Mouse (Mus musculus) liver, embryonic 12.5 days (tissue): ENCODE results near the gene Gm29609. TPM values are rescaled to one million over a fixed set of nuclear protein-coding genes. Genes with fewer than 3 reads are reported as not detected.

Experiments used
- ATAC-seq: fragments of 200-750 bp; cut with Nextera tagmentation; 2 replicates; pipeline ENCODE4 v1.8.0; 2017; ENCODE audit warnings: moderate number of reproducible peaks, mild to moderate bottlenecking, moderate library complexity
- H3K27ac ChIP-seq: fragments of 300-500 bp; sonication (generic); 2 replicates; pipeline ENCODE4 v1.5.1; 2016; ENCODE audit warnings: mild to moderate bottlenecking
- H3K27me3 ChIP-seq: fragments of 300-500 bp; sonication (generic); replicated peaks from 2 replicates; pipeline ENCODE4 v1.6.1; 2016; ENCODE audit warnings: mild to moderate bottlenecking, moderate library complexity
- H3K36me3 ChIP-seq: fragments of 300-500 bp; sonication (generic); 2 replicates; pipeline ENCODE4 v1.6.1; 2016; ENCODE audit warnings: mild to moderate bottlenecking, moderate library complexity
- H3K4me1 ChIP-seq: fragments of 300-500 bp; sonication (generic); 2 replicates; pipeline ENCODE4 v1.6.1; 2016
- H3K4me2 ChIP-seq: fragments of 300-500 bp; sonication (generic); 2 replicates; pipeline ENCODE4 v1.6.1; 2016; ENCODE audit warnings: mild to moderate bottlenecking, moderate library complexity
- H3K4me3 ChIP-seq: fragments of 300-500 bp; sonication (generic); 2 replicates; pipeline ENCODE4 v1.5.1; 2016; ENCODE audit warnings: mild to moderate bottlenecking, moderate library complexity
- H3K9ac ChIP-seq: fragments of 300-500 bp; sonication (generic); 2 replicates; pipeline ENCODE4 v1.6.1; 2016; ENCODE audit warnings: mild to moderate bottlenecking, moderate library complexity
- H3K9me3 ChIP-seq: fragments of 300-500 bp; sonication (generic); replicated peaks from 2 replicates; pipeline ENCODE4 v1.6.1; 2016; ENCODE audit warnings: mild to moderate bottlenecking, moderate library complexity
- WGBS: fragments of 180-500 bp; shearing (Covaris S2); methylation state at CpG from one replicate; pipeline ENCODE4 v1.1.7; 2016; ENCODE audit not compliant: insufficient replicate concordance; 5-methylcytosine and 5-hydroxymethylcytosine counted together
- polyA plus RNA-seq: library from polyadenylated mRNA; unstranded; fragments of >200 nt; fragmentation: Nextera tagmentation; extraction: Ambion mirVana; gene quantifications from 2 replicates; pipeline ENCODE4 v1.2.1, GENCODE M21; 2016

Gene Gm29609
- polyA plus RNA-seq, 1 experiment from 2014 or later = 1.3 TPM

GRCm38 (mm10) chr5:31203866-31204265 is 24.2 kb upstream of the Gm29609 start:
- WGBS = 82% methylated on average over 2 of the region's 2 CpGs
- no peak for ATAC-seq
- Histone ChIP-seq H3K27ac (0 out of 2 replicates have a peak overlapping the region, but pooled peaks have one; percentile 87), H3K4me1 (peaks cover 36% of the 10 kb centered on the region), H3K4me3 (no peak overlapping the region), H3K27me3 (no peaks in the 10 kb centered on the region), H3K9me3 (peaks cover 5% of the 10 kb centered on the region), H3K36me3 (peaks cover 85% of the 10 kb centered on the region), H3K4me2 (no peak overlapping the region), H3K9ac (no peak overlapping the region)

DNA sequence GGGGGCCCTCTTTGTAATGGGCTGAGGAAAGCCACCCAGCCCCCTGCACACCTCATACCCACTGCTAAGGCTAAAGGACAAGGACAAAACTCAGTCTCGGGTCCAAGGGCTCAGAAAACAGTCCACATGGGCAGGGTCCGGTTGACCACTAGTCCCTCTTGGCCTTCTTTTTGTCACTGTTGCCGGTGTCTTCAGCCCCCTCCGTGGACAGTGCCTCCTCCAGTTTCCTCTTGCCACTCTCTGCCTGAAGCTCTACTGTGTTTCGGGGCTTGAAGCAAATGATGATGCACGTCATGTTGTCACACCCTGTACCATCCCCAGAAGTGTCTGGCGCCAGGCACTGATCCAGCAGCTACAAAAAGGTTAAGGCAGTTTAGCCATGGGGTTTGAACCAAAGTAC is 23.2 kb upstream of the Gm29609 start:
- Histone ChIP-seq H3K27ac (peak overlapping the region; percentile 87), H3K9me3 (peaks cover 5% of the 10 kb centered on the region), H3K27me3 (no peaks in the 10 kb centered on the region), H3K9ac (peak overlapping the region; percentile 68; the same call in 1 of the 2 replicates), H3K4me3 (peak overlapping the region; percentile 80), H3K4me1 (peaks cover 36% of the 10 kb centered on the region), H3K4me2 (peak overlapping the region; percentile 89), H3K36me3 (peaks cover 85% of the 10 kb centered on the region)
- no peak for ATAC-seq
- WGBS = 79% methylated on average over 7 of the region's 7 CpGs

- H3K4me3 ChIP-seq = peak within 1 kb of the TSS; percentile 80
- ATAC-seq = peak; percentile 95
- peak within 1 kb of the TSS; percentile 89 for H3K4me2 ChIP-seq
Measured at GRCm38 (mm10) chr5:31201742-31202590, 22.3 kb upstream of the Gm29609 start, which contains the start of gene Zfp513. TSS of gene Zfp513 (minus strand) at chr5:31202303.

GRCm38 (mm10) chr5:31201042-31201741 is 21.5 kb upstream of the Gm29609 start:
- Histone ChIP-seq H3K4me1 (peaks cover 36% of the 10 kb centered on the region), H3K4me3 (peak overlapping the region; percentile 80), H3K36me3 (peaks cover 85% of the 10 kb centered on the region), H3K27me3 (no peaks in the 10 kb centered on the region), H3K9me3 (peaks cover 5% of the 10 kb centered on the region), H3K9ac (peak overlapping the region; percentile 81), H3K27ac (peak overlapping the region; percentile 80), H3K4me2 (peak overlapping the region; percentile 89)
- ATAC-seq = no peak
- WGBS = 19% methylated on average over 13 of the region's 13 CpGs

More at GRCm38 (mm10) chr5:31201742-31202590, 22.3 kb upstream of the Gm29609 start, which contains the start of gene Zfp513:
- peaks cover 85% of the 10 kb centered on the region for H3K36me3 ChIP-seq
- peak within 1 kb of the TSS; percentile 87 for H3K27ac ChIP-seq
- H3K4me1 ChIP-seq = peaks cover 36% of the 10 kb centered on the region
- H3K9ac ChIP-seq = peak within 1 kb of the TSS; percentile 81
- H3K27me3 ChIP-seq = no peaks in the 10 kb centered on the region
- under 1% methylated on average over 53 of the region's 53 CpGs for WGBS
- peaks cover 5% of the 10 kb centered on the region for H3K9me3 ChIP-seq

DNA sequence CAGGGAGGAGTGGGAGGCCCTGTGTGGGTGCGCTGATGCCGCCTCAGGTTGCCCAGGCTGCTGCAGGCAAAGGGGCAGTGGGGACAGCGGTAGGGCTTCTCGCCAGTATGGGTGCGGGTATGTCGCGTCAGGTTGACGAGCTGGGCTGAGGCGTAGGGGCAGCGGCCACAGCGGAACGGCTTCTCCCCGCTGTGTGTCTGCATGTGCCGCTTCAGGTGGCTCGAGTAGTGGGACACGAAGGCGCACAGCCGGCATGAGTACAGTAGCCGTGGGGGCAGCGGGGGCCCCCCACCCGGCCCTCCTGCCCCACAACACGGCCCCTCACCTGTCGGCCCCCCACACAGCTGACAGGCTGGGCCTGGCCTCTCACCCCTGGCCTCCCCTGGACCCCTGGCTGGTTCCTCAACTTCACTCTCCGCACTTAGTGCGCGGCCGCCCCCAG is 20.6 kb upstream of the Gm29609 start:
- H3K9ac ChIP-seq = no peak overlapping the region; the same call in 1 of the 2 replicates
- H3K4me3 ChIP-seq = peak overlapping the region; percentile 80
- peak overlapping the region; percentile 89 for H3K4me2 ChIP-seq
- peak overlapping the region; percentile 5; the same call in 1 of the 2 replicates for H3K27ac ChIP-seq
- 84% methylated on average over 27 of the region's 27 CpGs for WGBS
- H3K9me3 ChIP-seq = peaks cover 5% of the 10 kb centered on the region
- peaks cover 85% of the 10 kb centered on the region for H3K36me3 ChIP-seq
- no peaks in the 10 kb centered on the region for H3K27me3 ChIP-seq
- ATAC-seq = no peak
- peaks cover 36% of the 10 kb centered on the region for H3K4me1 ChIP-seq

DNA sequence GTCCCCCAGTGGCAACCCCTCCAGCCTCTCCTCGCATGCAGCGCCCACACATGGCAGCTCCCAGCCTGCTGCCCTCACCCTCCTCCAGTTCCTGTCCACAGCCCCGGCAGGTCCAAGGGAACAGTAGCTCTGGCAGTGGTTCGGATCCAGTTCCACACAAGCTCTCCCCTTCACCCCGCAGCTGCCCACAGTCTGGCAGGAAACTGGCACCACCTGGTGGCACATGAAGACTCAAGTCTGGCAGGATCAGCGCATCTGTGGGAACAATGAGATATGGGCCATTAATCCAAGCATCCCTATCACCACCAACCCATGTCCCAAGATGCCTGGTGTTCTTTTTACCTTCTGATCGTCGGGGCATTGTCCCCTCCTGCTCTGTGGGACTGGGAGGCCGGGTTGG is 20.2 kb upstream of the Gm29609 start:
- no peak for ATAC-seq
- WGBS = 82% methylated on average over 9 of the region's 9 CpGs
- H3K27ac ChIP-seq = 0 out of 2 replicates have a peak overlapping the region, but pooled peaks have one; percentile 17
- no peak overlapping the region; the same call in 1 of the 2 replicates for H3K9ac ChIP-seq
- peak overlapping the region; percentile 80; the same call in 1 of the 2 replicates for H3K4me3 ChIP-seq
- peaks cover 40% of the 10 kb centered on the region for H3K4me1 ChIP-seq
- 0 out of 2 replicates have a peak overlapping the region, but pooled peaks have one; percentile 89 for H3K4me2 ChIP-seq
- no peaks in the 10 kb centered on the region for H3K27me3 ChIP-seq
- H3K36me3 ChIP-seq = peaks cover 85% of the 10 kb centered on the region
- H3K9me3 ChIP-seq = peaks cover 5% of the 10 kb centered on the region

GRCm38 (mm10) chr5:31199321-31199892 is 19.7 kb upstream of the Gm29609 start:
- H3K9ac ChIP-seq = no peak overlapping the region
- no peak overlapping the region for H3K4me3 ChIP-seq
- 0 out of 2 replicates have a peak overlapping the region, but pooled peaks have one; percentile 17 for H3K27ac ChIP-seq
- H3K4me2 ChIP-seq = no peak overlapping the region
- peaks cover 85% of the 10 kb centered on the region for H3K36me3 ChIP-seq
- peaks cover 45% of the 10 kb centered on the region for H3K4me1 ChIP-seq
- WGBS = 92% methylated on average over 19 of the region's 19 CpGs
- ATAC-seq = no peak
- H3K9me3 ChIP-seq = peaks cover 5% of the 10 kb centered on the region
- no peaks in the 10 kb centered on the region for H3K27me3 ChIP-seq

DNA sequence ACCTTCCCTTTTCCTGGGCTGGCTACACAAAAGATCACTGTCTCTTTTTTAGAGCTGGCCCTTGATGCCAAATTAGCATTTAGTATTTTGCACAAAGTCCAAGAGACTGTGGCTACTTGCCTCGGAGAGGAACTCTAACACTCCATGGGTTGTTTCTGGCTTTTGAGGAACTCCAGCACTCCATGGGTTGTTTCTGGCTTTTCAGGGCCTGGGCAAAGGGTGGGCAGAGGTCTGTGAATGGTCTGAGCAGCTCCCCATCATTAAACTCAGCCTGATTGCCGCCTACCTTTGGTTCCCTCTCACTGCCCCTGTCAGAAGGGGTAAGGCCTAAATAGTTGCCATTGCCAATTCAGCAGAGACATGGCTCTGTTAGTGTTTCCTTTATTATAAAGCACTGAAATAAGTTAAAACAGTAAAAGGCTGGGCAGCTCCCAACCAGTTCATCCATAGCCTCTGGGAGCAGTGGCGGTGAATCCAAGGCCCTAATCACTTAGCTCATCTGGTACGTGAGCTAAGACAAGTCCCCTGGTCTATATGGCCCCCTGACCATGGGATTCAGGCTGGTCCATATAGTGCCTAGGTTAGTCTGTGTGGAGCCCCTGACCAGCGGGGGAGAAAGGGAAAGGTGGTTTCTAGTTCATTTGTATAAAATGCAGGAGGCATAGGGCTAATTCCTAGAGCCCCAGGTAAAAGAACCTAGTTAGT is 19.1 kb upstream of the Gm29609 start:
- H3K36me3 ChIP-seq = peaks cover 79% of the 10 kb centered on the region
- peaks cover 5% of the 10 kb centered on the region for H3K9me3 ChIP-seq
- H3K9ac ChIP-seq = no peak overlapping the region
- H3K4me2 ChIP-seq = no peak overlapping the region
- H3K4me1 ChIP-seq = peaks cover 51% of the 10 kb centered on the region
- no peak overlapping the region for H3K27ac ChIP-seq
- H3K27me3 ChIP-seq = no peaks in the 10 kb centered on the region
- H3K4me3 ChIP-seq = no peak overlapping the region
- ATAC-seq = no peak
- WGBS = 82% methylated on average over 5 of the region's 5 CpGs

DNA sequence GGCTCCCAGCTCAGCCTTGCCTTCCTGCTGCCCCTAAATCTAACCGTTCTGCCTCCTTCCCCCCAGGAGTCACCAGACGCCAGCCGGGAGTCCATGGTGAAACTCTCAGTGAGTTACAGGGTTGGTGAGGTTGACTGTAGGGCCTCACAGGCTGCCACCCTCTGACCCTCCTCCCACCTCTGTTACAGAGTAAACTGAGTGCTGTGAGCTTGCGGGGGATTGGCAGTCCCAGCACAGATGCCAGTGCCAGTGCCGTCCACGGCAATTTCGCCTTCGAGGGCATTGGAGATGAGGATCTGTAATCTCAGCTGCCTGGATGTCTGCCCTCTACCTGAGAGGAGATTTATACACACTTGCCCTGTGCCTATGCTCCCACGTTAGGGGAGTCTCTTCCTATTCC is 18.5 kb upstream of the Gm29609 start:
- ATAC-seq = no peak
- H3K36me3 ChIP-seq = peaks cover 73% of the 10 kb centered on the region
- 83% methylated on average over 9 of the region's 9 CpGs for WGBS
- H3K27ac ChIP-seq = no peak overlapping the region
- H3K4me3 ChIP-seq = no peak overlapping the region
- H3K27me3 ChIP-seq = no peaks in the 10 kb centered on the region
- peaks cover 51% of the 10 kb centered on the region for H3K4me1 ChIP-seq
- no peak overlapping the region for H3K4me2 ChIP-seq
- H3K9me3 ChIP-seq = peaks cover 5% of the 10 kb centered on the region
- H3K9ac ChIP-seq = no peak overlapping the region

DNA sequence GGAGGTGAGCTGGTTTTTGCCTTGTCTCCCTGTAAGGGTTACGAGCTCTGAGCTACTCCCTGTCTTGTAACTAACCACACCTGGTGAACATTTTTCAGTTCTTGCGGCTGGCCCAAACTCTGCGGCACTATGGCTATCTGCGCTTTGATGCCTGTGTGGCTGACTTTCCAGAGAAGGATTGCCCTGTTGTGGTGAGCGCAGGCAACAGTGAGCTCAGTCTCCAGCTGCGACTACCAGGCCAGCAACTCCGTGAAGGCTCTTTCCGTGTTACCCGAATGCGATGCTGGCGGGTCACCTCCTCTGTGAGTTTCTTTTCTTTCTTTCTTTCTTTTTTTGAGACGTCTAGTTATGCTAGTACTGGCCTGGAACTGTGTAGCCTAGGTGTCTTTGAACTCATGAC is 17.4 kb upstream of the Gm29609 start:
- H3K9ac ChIP-seq = no peak overlapping the region
- peaks cover 65% of the 10 kb centered on the region for H3K36me3 ChIP-seq
- H3K27ac ChIP-seq = no peak overlapping the region
- no peaks in the 10 kb centered on the region for H3K27me3 ChIP-seq
- peaks cover 5% of the 10 kb centered on the region for H3K9me3 ChIP-seq
- H3K4me2 ChIP-seq = no peak overlapping the region
- WGBS = 92% methylated on average over 12 of the region's 12 CpGs
- no peak for ATAC-seq
- peaks cover 44% of the 10 kb centered on the region for H3K4me1 ChIP-seq
- no peak overlapping the region for H3K4me3 ChIP-seq

- Histone ChIP-seq H3K36me3 (peaks cover 69% of the 10 kb centered on the region), H3K4me2 (no peak overlapping the region), H3K4me3 (no peak overlapping the region), H3K4me1 (peaks cover 48% of the 10 kb centered on the region), H3K9ac (no peak overlapping the region), H3K9me3 (peaks cover 5% of the 10 kb centered on the region), H3K27ac (no peak overlapping the region), H3K27me3 (no peaks in the 10 kb centered on the region)
- no peak for ATAC-seq
- 89% methylated on average over 10 of the region's 10 CpGs for WGBS
Measured at GRCm38 (mm10) chr5:31196207-31196606, 16.5 kb upstream of the Gm29609 start.
